Mouse (Mus musculus) spleen, adult 2 months (tissue): ENCODE results near the gene Batf3. TPM values are rescaled to one million over a fixed set of nuclear protein-coding genes. Genes with fewer than 3 reads are reported as not detected.

Experiments used
- DNase-seq, 2 experiments: peaks; one replicate each; pipeline versions ENCODE4 v3.0.0 to v3.0.0-alpha.2; 2012 to 2021; ENCODE audit warnings: low spot score in 2 of 2, low read depth in 1 of 2
- H3K27ac ChIP-seq: fragments of 200-500 bp; 2 replicates; pipeline ENCODE4 v1.5.1; 2012; ENCODE audit warnings: low read length, inconsistent platforms; ENCODE audit not compliant: insufficient read depth
- H3K27me3 ChIP-seq: fragments of 200-500 bp; 2 replicates; pipeline ENCODE4 v1.6.1; 2012; ENCODE audit warnings: mild to moderate bottlenecking, moderate library complexity, low read length, inconsistent platforms; ENCODE audit not compliant: control insufficient read depth, insufficient read depth
- H3K36me3 ChIP-seq: fragments of 200-500 bp; 2 replicates; pipeline ENCODE4 v1.6.1; 2012; ENCODE audit warnings: mild to moderate bottlenecking, low read length, inconsistent platforms; ENCODE audit not compliant: control insufficient read depth, insufficient read depth
- H3K4me1 ChIP-seq: fragments of 200-500 bp; 2 replicates; pipeline ENCODE4 v1.6.1; 2011; ENCODE audit warnings: inconsistent platforms; ENCODE audit not compliant: control insufficient read depth, insufficient read depth, insufficient read length
- H3K4me3 ChIP-seq: fragments of 200-500 bp; 2 replicates; pipeline ENCODE4 v1.5.1; 2011; ENCODE audit warnings: mild to moderate bottlenecking, inconsistent platforms; ENCODE audit not compliant: insufficient read depth, insufficient read length; ENCODE audit errors: extremely low read depth
- CTCF ChIP-seq: fragments of 200-500 bp; IDR thresholded peaks from 2 replicates; pipeline ENCODE4 v1.5.1; 2011; ENCODE audit warnings: mild to moderate bottlenecking, inconsistent platforms; ENCODE audit not compliant: insufficient read depth, insufficient read length, insufficient replicate concordance; ENCODE audit errors: extremely low read depth
- POLR2A ChIP-seq: fragments of 200-500 bp; IDR thresholded peaks from 2 replicates; pipeline ENCODE4 v1.6.1; 2011; ENCODE audit warnings: low read depth, low read length, inconsistent platforms
- WGBS: fragments of 180-500 bp; shearing (Covaris S2); methylation state at CpG from one replicate; pipeline ENCODE4 v1.1.7; 2018; 5-methylcytosine and 5-hydroxymethylcytosine counted together
- polyA plus RNA-seq: library from polyadenylated mRNA; depleted of rRNA; stranded (reverse); fragments of >200 nt; gene quantifications from 2 replicates; pipeline ENCODE4 v1.2.3, GENCODE M21; 2012

Gene Batf3
- polyA plus RNA-seq, 1 experiment: 22.7 TPM

- 83% methylated on average over 16 of the region's 16 CpGs for WGBS
Observed at GRCm38 (mm10) chr1:191072329-191072913, 25.2 kb upstream of the Batf3 start.

GRCm38 (mm10) chr1:191073001-191073400 lies 24.6 kb upstream of the Batf3 start:
- WGBS: 35% methylated on average over 6 of the region's 6 CpGs
- no peak overlapping the region for H3K4me3 ChIP-seq
- H3K27ac ChIP-seq: peak overlapping the region; percentile 83
- peak; percentile 34 to 63 for DNase-seq
- no peaks in the 10 kb centered on the region for H3K36me3 ChIP-seq
- TF ChIP-seq CTCF (no peak), POLR2A (no peak)
- no peaks in the 10 kb centered on the region for H3K27me3 ChIP-seq
- peaks cover 14% of the 10 kb centered on the region; the same call in 1 of the 2 replicates for H3K4me1 ChIP-seq

More at GRCm38 (mm10) chr1:191072329-191072913, 25.2 kb upstream of the Batf3 start:
- Histone ChIP-seq H3K27me3 (no peaks in the 10 kb centered on the region), H3K4me1 (peaks cover 14% of the 10 kb centered on the region; the same call in 1 of the 2 replicates), H3K36me3 (no peaks in the 10 kb centered on the region), H3K27ac (peak overlapping the region; percentile 83), H3K4me3 (no peak overlapping the region)
- DNase-seq: no peak
- TF ChIP-seq CTCF (no peak), POLR2A (no peak)

GRCm38 (mm10) chr1:191073486-191073885 lies 24.2 kb upstream of the Batf3 start:
- H3K27me3 ChIP-seq: no peaks in the 10 kb centered on the region
- no peak overlapping the region for H3K4me3 ChIP-seq
- DNase-seq: no peak
- WGBS: 76% methylated on average over 4 of the region's 4 CpGs
- peaks cover 14% of the 10 kb centered on the region; the same call in 1 of the 2 replicates for H3K4me1 ChIP-seq
- peak overlapping the region; percentile 48 for H3K27ac ChIP-seq
- H3K36me3 ChIP-seq: no peaks in the 10 kb centered on the region
- TF ChIP-seq POLR2A (no peak), CTCF (no peak)

- DNase-seq: no peak
- Histone ChIP-seq H3K4me1 (peaks cover 14% of the 10 kb centered on the region; the same call in 1 of the 2 replicates), H3K27ac (peak overlapping the region; percentile 26; the same call in 1 of the 2 replicates), H3K36me3 (0 out of 2 replicates have a peak, but pooled peaks cover under 1% of the 10 kb centered on the region), H3K4me3 (no peak overlapping the region), H3K27me3 (no peaks in the 10 kb centered on the region)
- 62% methylated on average over 10 of the region's 10 CpGs for WGBS
- TF ChIP-seq POLR2A: no peak
- peak; percentile 44; the same call in 1 of the 2 replicates for TF ChIP-seq CTCF
Observed at GRCm38 (mm10) chr1:191075199-191075883, 22.3 kb upstream of the Batf3 start.

GRCm38 (mm10) chr1:191083230-191083629 lies 14.4 kb upstream of the Batf3 start:
- peaks cover 3% of the 10 kb centered on the region; the same call in 1 of the 2 replicates for H3K36me3 ChIP-seq
- H3K4me3 ChIP-seq: no peak overlapping the region
- no peak for DNase-seq
- TF ChIP-seq CTCF (no peak), POLR2A (no peak)
- 92% methylated on average over 8 of the region's 8 CpGs for WGBS
- H3K27me3 ChIP-seq: no peaks in the 10 kb centered on the region
- H3K4me1 ChIP-seq: peaks cover 3% of the 10 kb centered on the region; the same call in 1 of the 2 replicates
- H3K27ac ChIP-seq: no peak overlapping the region

GRCm38 (mm10) chr1:191084951-191085559 lies 12.6 kb upstream of the Batf3 start:
- peak overlapping the region; percentile 31 for H3K27ac ChIP-seq
- 67% methylated on average over 5 of the region's 5 CpGs for WGBS
- peaks cover 3% of the 10 kb centered on the region; the same call in 1 of the 2 replicates for H3K36me3 ChIP-seq
- TF ChIP-seq CTCF (peak; percentile 25; the same call in 1 of the 2 replicates), POLR2A (no peak)
- H3K27me3 ChIP-seq: no peaks in the 10 kb centered on the region
- H3K4me3 ChIP-seq: no peak overlapping the region
- H3K4me1 ChIP-seq: peaks cover 3% of the 10 kb centered on the region; the same call in 1 of the 2 replicates
- DNase-seq: peak; percentile 18 to 46
